Mouse (Mus musculus): ENCODE results near the gene Sec23b. TPM values are rescaled to one million over a fixed set of nuclear protein-coding genes. Genes with fewer than 3 reads are reported as not detected.

Gene Sec23b
- polyA plus RNA-seq, 1 experiment, result 84.7 TPM

GRCm38 (mm10) chr2:144617074-144617874 lies 61.2 kb downstream of the Sec23b start:
- no peak overlapping the region for H3K4me3 ChIP-seq (ENCODE audit: low read depth, low read length)
- H3K4me1 ChIP-seq (ENCODE audit: control insufficient read depth, insufficient read depth, low read length), result no peaks in the 10 kb centered on the region
- no peaks in the 10 kb centered on the region for H3K9me3 ChIP-seq (replicated peaks; ENCODE audit: control insufficient read depth, insufficient read depth, low read length, poor library complexity, severe bottlenecking)
- H3K27me3 ChIP-seq (ENCODE audit: control insufficient read depth, insufficient read depth, low read length, poor library complexity, severe bottlenecking), result no peaks in the 10 kb centered on the region
- TF ChIP-seq POLR2A (IDR thresholded peaks at IDR 0.05; ENCODE audit: insufficient read depth, low read length), result no peak
- TF ChIP-seq CTCF (IDR thresholded peaks at IDR 0.05; ENCODE audit: low read depth, low read length), result no peak
- no peak for TF ChIP-seq EP300 (IDR thresholded peaks at IDR 0.05; ENCODE audit: insufficient read depth, low read depth, low read length)
- no peaks in the 10 kb centered on the region for H3K36me3 ChIP-seq (ENCODE audit: control insufficient read depth, insufficient read depth, low read length, poor library complexity, severe bottlenecking)
- H3K9ac ChIP-seq (ENCODE audit: low read depth, poor library complexity, severe bottlenecking), result no peak overlapping the region
- H3K27ac ChIP-seq (ENCODE audit: insufficient read depth, low read length), result no peak overlapping the region

- TF ChIP-seq POLR2A (IDR thresholded peaks at IDR 0.05; ENCODE audit: insufficient read depth, low read length) (no peak), CTCF (IDR thresholded peaks at IDR 0.05; ENCODE audit: low read depth, low read length) (no peak), EP300 (IDR thresholded peaks at IDR 0.05; ENCODE audit: insufficient read depth, low read depth, low read length) (no peak)
These were observed 65.5 kb downstream of the Sec23b start for GRCm38 (mm10) chr2:144621491-144621890.

GRCm38 (mm10) chr2:144633551-144633950 lies 77.5 kb downstream of the Sec23b start:
- H3K9ac ChIP-seq (ENCODE audit: low read depth, poor library complexity, severe bottlenecking), result no peak overlapping the region
- peaks cover 3% of the 10 kb centered on the region for H3K36me3 ChIP-seq (ENCODE audit: control insufficient read depth, insufficient read depth, low read length, poor library complexity, severe bottlenecking)
- no peaks in the 10 kb centered on the region for H3K27me3 ChIP-seq (ENCODE audit: control insufficient read depth, insufficient read depth, low read length, poor library complexity, severe bottlenecking)
- TF ChIP-seq POLR2A (IDR thresholded peaks at IDR 0.05; ENCODE audit: insufficient read depth, low read length) (no peak), CTCF (IDR thresholded peaks at IDR 0.05; ENCODE audit: low read depth, low read length) (no peak), EP300 (IDR thresholded peaks at IDR 0.05; ENCODE audit: insufficient read depth, low read depth, low read length) (no peak)
- no peaks in the 10 kb centered on the region for H3K4me1 ChIP-seq (ENCODE audit: control insufficient read depth, insufficient read depth, low read length)
- H3K4me3 ChIP-seq (ENCODE audit: low read depth, low read length), result no peak overlapping the region
- H3K9me3 ChIP-seq (replicated peaks; ENCODE audit: control insufficient read depth, insufficient read depth, low read length, poor library complexity, severe bottlenecking), result peaks cover 9% of the 10 kb centered on the region
- H3K27ac ChIP-seq (ENCODE audit: insufficient read depth, low read length), result no peak overlapping the region

More at GRCm38 (mm10) chr2:144621491-144621890, 65.5 kb downstream of the Sec23b start:
- no peaks in the 10 kb centered on the region for H3K4me1 ChIP-seq (ENCODE audit: control insufficient read depth, insufficient read depth, low read length)
- H3K9ac ChIP-seq (ENCODE audit: low read depth, poor library complexity, severe bottlenecking), result no peak overlapping the region
- no peaks in the 10 kb centered on the region for H3K27me3 ChIP-seq (ENCODE audit: control insufficient read depth, insufficient read depth, low read length, poor library complexity, severe bottlenecking)
- H3K27ac ChIP-seq (ENCODE audit: insufficient read depth, low read length), result no peak overlapping the region
- no peak overlapping the region for H3K4me3 ChIP-seq (ENCODE audit: low read depth, low read length)
- H3K36me3 ChIP-seq (ENCODE audit: control insufficient read depth, insufficient read depth, low read length, poor library complexity, severe bottlenecking), result no peaks in the 10 kb centered on the region
- H3K9me3 ChIP-seq (replicated peaks; ENCODE audit: control insufficient read depth, insufficient read depth, low read length, poor library complexity, severe bottlenecking), result no peaks in the 10 kb centered on the region; the same call in 1 of the 2 replicates

- peaks cover 3% of the 10 kb centered on the region for H3K36me3 ChIP-seq (ENCODE audit: control insufficient read depth, insufficient read depth, low read length, poor library complexity, severe bottlenecking)
- no peak overlapping the region for H3K27ac ChIP-seq (ENCODE audit: insufficient read depth, low read length)
- TF ChIP-seq CTCF (IDR thresholded peaks at IDR 0.05; ENCODE audit: low read depth, low read length) (no peak), EP300 (IDR thresholded peaks at IDR 0.05; ENCODE audit: insufficient read depth, low read depth, low read length) (no peak), POLR2A (IDR thresholded peaks at IDR 0.05; ENCODE audit: insufficient read depth, low read length) (no peak)
- no peaks in the 10 kb centered on the region for H3K4me1 ChIP-seq (ENCODE audit: control insufficient read depth, insufficient read depth, low read length)
- no peak overlapping the region for H3K4me3 ChIP-seq (ENCODE audit: low read depth, low read length)
- no peaks in the 10 kb centered on the region for H3K27me3 ChIP-seq (ENCODE audit: control insufficient read depth, insufficient read depth, low read length, poor library complexity, severe bottlenecking)
- peaks cover 9% of the 10 kb centered on the region for H3K9me3 ChIP-seq (replicated peaks; ENCODE audit: control insufficient read depth, insufficient read depth, low read length, poor library complexity, severe bottlenecking)
- no peak overlapping the region for H3K9ac ChIP-seq (ENCODE audit: low read depth, poor library complexity, severe bottlenecking)
These were observed 78.2 kb downstream of the Sec23b start for GRCm38 (mm10) chr2:144634231-144634630.

GRCm38 (mm10) chr2:144634729-144635128 lies 78.7 kb downstream of the Sec23b start:
- Histone ChIP-seq H3K9me3 (replicated peaks; ENCODE audit: control insufficient read depth, insufficient read depth, low read length, poor library complexity, severe bottlenecking) (peaks cover 9% of the 10 kb centered on the region), H3K4me1 (ENCODE audit: control insufficient read depth, insufficient read depth, low read length) (no peaks in the 10 kb centered on the region), H3K27ac (ENCODE audit: insufficient read depth, low read length) (no peak overlapping the region), H3K27me3 (ENCODE audit: control insufficient read depth, insufficient read depth, low read length, poor library complexity, severe bottlenecking) (no peaks in the 10 kb centered on the region), H3K4me3 (ENCODE audit: low read depth, low read length) (no peak overlapping the region), H3K36me3 (ENCODE audit: control insufficient read depth, insufficient read depth, low read length, poor library complexity, severe bottlenecking) (peaks cover 3% of the 10 kb centered on the region), H3K9ac (ENCODE audit: low read depth, poor library complexity, severe bottlenecking) (no peak overlapping the region)
- TF ChIP-seq POLR2A (IDR thresholded peaks at IDR 0.05; ENCODE audit: insufficient read depth, low read length) (no peak), CTCF (IDR thresholded peaks at IDR 0.05; ENCODE audit: low read depth, low read length) (no peak), EP300 (IDR thresholded peaks at IDR 0.05; ENCODE audit: insufficient read depth, low read depth, low read length) (no peak)

GRCm38 (mm10) chr2:144635644-144636320 lies 79.8 kb downstream of the Sec23b start:
- Histone ChIP-seq H3K9me3 (replicated peaks; ENCODE audit: control insufficient read depth, insufficient read depth, low read length, poor library complexity, severe bottlenecking) (peaks cover 9% of the 10 kb centered on the region), H3K4me1 (ENCODE audit: control insufficient read depth, insufficient read depth, low read length) (no peaks in the 10 kb centered on the region), H3K27ac (ENCODE audit: insufficient read depth, low read length) (no peak overlapping the region), H3K27me3 (ENCODE audit: control insufficient read depth, insufficient read depth, low read length, poor library complexity, severe bottlenecking) (no peaks in the 10 kb centered on the region), H3K4me3 (ENCODE audit: low read depth, low read length) (no peak overlapping the region), H3K36me3 (ENCODE audit: control insufficient read depth, insufficient read depth, low read length, poor library complexity, severe bottlenecking) (peaks cover 3% of the 10 kb centered on the region), H3K9ac (ENCODE audit: low read depth, poor library complexity, severe bottlenecking) (no peak overlapping the region)
- no peak for TF ChIP-seq POLR2A (IDR thresholded peaks at IDR 0.05; ENCODE audit: insufficient read depth, low read length)
- TF ChIP-seq CTCF (IDR thresholded peaks at IDR 0.05; ENCODE audit: low read depth, low read length), result peak; percentile 93
